Mouse (Mus musculus): Measurements from ENCODE around the gene Habp2.
A peak's percentile ranks its signal among the peaks of the same experiment; 100 is the strongest.
"Not testable (repeated sequence)": the region's sequence is repeated elsewhere in the genome, so short reads cannot be mapped to it uniquely, and the experiment has no call there.

The Habp2 gene

DNA sequence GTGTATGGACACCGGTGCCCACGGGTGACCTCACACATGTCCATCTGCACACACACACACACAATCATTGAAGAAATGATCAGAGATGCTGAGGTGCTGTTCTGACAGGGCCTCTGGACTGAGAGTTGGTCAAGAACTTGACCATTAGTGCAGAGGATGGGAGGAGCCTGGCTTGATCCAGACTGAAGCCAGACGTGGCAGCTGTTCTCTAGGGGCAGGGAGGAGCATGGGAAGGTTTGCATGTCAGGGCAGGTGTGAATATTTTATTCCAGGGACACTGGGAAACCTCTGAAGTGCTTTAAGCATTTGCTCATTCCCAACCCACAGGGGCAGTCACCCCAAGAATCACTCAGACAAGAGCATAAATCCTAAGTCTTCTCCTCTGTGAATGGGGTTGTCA, 10.3 kb downstream of the Habp2 start:
- DNase-seq = no peak

GRCm38 (mm10) chr19:56300835-56301234, 13.9 kb downstream of the Habp2 start:
- no peak for DNase-seq

GRCm38 (mm10) chr19:56316531-56316930, 29.6 kb downstream of the Habp2 start:
- no peak for DNase-seq

- DNase-seq = no peak
These were observed 32.3 kb downstream of the Habp2 start for GRCm38 (mm10) chr19:56319219-56319618.

- DNase-seq = no peak
These were observed 32.7 kb downstream of the Habp2 start for GRCm38 (mm10) chr19:56319629-56320028.

DNA sequence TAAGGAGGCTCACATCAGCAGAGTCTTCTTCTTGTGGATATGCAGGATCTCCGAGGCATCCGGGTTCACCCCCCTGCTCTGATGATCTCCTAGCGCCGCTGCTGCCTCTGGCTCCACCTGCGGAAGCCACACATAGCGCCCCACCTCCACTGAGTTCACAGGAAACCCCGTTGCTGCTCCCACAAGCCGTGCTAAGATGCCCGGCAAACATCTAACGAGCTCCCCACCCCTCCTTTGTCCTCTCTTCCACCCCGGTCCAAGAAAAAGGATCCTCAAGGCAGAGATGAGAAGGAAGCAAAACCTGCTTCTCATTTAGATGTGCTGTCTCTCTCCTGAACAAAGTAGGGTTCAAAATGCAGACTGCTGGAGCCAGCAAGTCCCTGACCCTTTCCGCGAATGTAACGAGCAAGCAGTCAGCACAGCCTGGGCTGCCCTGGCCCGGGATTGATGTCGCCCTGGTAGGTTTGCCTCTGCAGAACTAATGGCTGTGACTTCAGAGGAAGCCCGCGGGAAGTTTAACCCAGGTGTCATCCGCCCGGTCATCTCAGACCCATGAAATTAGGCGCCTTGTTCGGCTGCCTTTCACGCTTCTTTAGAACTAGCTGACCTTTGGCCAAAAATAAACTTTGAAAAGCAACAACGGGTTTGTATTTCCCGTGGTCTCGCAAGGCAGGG, 33.4 kb downstream of the Habp2 start:
- DNase-seq = peak; percentile 20

DNA sequence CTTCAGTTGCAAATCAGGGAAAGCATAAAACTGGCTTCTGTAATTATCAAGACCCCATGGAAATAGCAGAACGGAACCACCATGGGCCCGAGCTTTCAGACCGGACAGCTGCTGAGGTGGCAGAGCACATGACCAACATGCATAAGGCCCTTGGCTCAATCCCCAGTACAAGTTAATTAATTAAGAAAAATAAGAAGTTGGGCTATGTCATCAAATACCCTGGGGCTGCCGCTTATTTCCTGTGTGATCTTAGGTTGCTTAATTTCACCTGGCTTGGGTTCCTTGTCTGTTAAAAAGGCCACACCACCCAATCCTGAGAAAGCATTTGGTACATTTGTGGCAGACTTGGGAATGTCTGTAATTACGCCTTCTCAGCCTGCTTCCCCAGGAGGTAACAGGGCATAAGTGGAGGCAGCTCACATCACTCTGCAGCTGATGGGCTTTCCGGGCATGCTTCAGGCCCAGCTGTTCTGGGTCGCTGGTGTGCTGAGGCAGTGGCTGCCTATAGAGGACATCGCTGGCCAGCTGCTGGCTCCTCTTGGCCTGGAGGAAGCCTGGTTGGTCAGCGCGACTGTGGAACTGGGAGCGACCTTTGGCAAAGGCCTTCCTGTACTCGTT, 34.5 kb downstream of the Habp2 start:
- no peak for DNase-seq

DNA sequence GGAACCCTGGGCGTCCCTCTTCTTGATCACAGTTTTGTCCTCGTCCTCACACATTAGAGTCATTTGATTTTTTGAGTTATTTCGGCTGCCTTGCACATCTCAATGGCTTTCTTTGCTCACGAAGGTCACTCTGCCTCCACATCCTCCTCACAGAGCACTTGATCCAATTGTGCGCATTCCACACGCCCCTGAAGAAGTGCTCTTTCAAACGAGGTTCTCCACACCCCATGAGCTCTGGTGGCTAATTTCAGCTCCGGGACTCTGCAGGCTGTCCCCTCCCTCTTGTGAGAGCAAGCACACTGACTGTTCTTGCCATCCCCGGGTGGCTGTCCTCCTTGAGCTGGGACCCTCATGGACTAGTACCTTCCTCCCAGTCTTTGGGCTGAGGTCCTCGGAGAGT, 38.7 kb downstream of the Habp2 start:
- DNase-seq = no peak

- no peak for DNase-seq
These were observed 39.4 kb downstream of the Habp2 start for GRCm38 (mm10) chr19:56326243-56326855.

- DNase-seq = no peak
These were observed 49.4 kb downstream of the Habp2 start for GRCm38 (mm10) chr19:56336321-56336720.

- DNase-seq = no peak
These were observed 49.9 kb downstream of the Habp2 start for GRCm38 (mm10) chr19:56336826-56337225.

DNA sequence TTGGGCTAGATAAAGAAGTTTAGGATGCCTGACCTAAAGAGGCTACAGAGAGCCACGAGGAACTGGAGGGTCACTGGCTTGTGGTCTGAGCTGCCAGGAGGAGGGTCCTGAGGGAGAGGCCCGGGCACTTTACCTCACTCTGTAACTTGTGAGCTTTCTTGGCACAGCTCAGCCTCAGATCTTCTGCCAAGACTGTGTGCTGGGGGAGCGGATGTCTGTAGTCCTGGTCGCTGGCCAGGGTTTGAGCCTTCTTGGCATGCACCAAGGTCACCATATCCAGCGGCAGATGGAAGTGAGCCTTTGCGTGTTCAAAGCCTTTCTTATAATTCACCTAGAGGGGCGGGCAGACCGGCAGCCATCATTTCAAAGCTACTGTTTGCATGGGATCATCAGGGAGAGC, 55.1 kb downstream of the Habp2 start:
- DNase-seq = no peak

GRCm38 (mm10) chr19:56343869-56344563, 57.1 kb downstream of the Habp2 start:
- no peak for DNase-seq

DNA sequence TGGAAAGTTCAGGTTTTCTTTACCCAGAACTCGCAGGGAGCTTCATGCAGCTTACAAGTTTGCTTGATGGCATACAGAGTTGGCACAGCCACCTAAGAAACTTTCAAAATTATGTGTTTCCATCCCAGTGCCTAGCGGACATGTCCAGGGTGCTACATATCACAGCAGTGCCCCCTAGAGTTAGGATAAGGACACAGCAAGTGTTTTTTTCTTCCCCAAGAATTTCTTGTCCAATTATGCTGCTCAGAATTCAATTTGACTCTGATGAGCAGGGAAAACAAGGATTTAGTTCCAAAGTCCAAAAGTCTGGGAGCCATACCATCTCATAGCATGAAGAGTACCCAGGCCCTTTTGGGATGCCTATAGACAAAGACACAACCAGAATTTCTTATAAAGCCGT, 59.1 kb downstream of the Habp2 start:
- DNase-seq = no peak

- no peak for DNase-seq
These were observed 59.8 kb downstream of the Habp2 start for GRCm38 (mm10) chr19:56346750-56347149.

GRCm38 (mm10) chr19:56349295-56349694, 62.4 kb downstream of the Habp2 start:
- no peak for DNase-seq

GRCm38 (mm10) chr19:56353689-56354088, 66.8 kb downstream of the Habp2 start:
- no peak for DNase-seq

GRCm38 (mm10) chr19:56355201-56355600, 68.3 kb downstream of the Habp2 start:
- DNase-seq = no peak

DNA sequence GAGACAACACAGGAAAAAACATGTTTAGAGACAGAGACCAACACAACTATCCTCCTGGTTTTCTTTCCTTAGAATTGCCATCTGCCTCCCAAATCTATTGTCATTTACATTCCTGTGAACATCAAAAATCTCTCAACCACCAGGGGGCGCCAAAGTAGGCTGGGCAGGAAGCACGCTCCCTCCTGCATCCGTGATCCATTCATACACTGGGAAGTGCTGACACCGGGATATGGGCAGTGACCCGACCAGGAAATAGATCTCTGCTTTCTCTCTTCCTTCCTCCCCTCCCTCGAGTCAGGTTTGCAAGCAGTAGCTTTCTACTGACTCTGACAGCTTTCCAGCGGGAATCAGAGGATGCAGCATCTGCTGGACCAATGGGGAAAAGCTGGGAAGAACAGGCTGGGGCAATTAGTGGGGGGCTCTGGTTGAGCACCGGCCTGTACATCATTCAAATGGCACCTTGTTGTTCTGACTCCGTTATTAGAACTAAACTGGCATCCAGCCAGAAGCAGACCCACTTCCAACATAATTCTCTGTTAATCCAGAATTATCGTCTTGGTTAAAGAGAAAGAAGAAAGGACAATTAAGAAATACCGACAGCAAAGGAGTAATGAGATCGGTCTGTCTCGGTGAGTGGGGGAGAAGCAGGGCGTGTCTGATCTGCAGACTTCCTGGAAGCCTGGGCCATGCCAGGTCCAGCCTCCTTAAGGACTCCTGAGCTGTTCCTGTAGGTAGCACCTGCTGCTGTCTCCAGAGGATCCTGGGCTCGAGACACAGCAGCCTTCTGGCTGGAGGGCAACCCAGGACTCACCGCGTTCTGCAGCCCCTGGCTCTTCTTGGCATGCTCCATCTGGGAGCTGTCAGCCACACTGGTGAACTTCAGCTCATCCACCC, 69.8 kb downstream of the Habp2 start:
- DNase-seq = peak; percentile 83

DNA sequence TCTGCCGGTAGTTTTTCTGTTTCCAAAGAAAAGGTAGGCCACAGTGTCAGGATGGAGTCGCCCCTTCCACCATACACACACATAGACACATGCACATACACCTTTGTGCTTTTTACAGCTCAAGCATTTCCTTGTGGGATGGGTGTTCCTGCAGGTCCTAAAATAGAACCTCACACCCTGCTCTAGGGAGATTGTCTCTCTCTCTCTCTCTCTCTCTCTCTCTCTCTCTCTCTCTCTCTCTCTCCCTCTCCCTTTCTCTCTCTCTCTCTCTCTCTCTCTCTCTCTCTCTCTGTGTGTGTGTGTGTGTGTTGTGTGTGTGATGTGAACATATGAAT, 70.4 kb downstream of the Habp2 start:
- not testable (repeated sequence) for DNase-seq

DNA sequence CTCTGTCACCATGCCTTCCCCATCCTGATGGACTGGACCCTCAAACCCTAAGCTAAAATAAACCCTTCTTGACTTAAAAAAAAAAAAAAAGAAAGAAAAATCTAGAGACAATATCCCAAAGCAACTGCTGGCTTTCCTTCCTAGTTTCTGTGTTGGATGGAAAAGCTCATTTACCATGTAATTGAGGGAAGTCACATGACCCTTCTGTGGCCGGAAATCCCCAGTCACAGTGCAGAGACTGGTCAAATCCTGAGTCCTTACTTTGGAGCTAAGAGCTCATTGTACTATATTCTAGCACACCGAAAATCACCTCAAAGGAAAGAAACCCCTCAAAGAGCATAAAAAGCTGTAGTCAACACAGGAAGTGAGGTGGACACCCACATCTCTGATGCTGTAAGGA, 72.0 kb downstream of the Habp2 start:
- no peak for DNase-seq

GRCm38 (mm10) chr19:56363721-56364460, 77.0 kb downstream of the Habp2 start:
- DNase-seq = no peak

All from liver (tissue).